Mouse (Mus musculus): ENCODE data around the gene Fam49a. TPM values are rescaled to one million over a fixed set of nuclear protein-coding genes. Genes with fewer than 3 reads are reported as not detected.

Fam49a gene
- total RNA-seq, 2 experiments from 2014 or later: 7.5 to 11.8 TPM

DNA sequence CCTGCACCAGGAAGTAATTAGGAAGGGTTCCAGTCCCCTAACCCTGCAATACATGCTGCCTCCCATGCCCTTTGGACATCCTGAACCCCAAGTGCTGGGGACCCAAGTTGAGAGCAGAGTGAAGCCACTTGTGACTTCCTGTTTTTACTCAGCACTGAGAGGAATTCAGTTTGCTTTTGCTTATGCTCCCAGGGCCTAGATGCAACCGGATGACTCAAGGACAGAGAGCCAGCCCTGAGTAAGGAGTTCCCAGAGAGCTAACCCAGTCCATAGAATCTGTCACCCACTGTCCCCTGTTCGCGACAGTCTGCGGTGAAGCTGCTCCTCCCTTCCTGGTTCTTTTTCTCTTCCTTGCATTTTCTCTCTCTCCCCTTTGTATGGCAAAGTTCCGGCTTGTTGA is 2.2 kb downstream of the Fam49a start:
- ATAC-seq (replicated peaks; ENCODE audit: poor library complexity): peak; percentile 65

DNA sequence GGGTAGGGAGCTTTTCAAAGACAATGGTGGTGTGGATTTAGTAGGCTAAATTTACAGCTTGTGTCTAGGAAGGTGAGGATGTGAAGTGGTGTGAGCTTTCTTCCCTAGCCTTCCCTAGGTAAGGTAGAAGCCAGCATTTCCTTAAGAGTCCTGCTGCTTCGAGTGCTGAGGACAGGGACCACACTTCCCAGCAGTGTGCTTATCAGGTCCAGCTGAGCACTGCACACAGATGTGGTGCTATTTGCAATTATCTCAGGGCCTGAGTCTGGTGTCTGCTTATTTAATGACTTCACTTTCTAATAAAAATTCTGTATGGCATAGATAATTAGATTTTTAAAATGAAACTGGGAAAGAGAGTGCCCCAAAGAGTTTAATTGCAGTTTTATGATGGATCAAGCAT is 4.6 kb downstream of the Fam49a start:
- no peak for ATAC-seq (replicated peaks; ENCODE audit: poor library complexity)

DNA sequence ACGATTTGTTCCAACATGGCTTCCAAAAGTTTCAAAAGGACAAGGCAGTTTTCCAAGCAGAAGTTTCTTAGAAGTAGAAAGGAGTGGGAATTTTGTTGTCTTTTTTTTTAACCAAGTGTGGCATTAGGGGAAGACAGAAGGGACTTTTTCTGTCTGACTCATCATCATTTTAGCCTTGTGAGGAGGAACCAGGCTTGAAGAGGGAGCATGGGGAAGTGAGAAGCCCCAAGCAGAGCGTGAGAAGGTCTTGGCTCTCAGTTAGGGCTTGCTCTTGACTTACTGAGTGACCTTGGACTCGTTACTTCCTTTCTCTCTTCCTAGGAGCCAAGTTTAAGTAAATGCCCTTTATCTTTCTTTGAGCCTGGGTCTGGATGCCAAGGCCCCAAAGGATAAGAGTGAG is 8.6 kb downstream of the Fam49a start:
- peak; percentile 86 for ATAC-seq (replicated peaks; ENCODE audit: poor library complexity)

DNA sequence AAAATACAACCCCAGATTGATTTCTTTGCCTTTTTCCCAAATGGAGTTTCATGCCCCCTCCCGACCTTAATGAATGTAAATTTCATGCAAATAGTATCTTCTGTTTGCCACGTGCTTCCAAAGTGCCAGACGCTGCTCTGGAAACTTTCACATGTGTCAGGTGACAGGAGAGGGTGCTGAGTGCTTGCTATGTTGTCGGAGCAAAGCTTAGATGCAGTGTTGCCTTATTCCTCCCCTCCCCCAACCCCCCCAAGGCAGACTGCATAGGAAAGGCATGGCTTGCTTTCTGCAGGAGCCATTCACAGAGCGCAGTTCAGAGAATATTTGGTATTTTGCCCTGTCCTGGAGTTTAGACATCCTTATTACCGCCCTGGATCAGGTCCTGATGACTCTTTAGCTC is 12.2 kb downstream of the Fam49a start:
- ATAC-seq (replicated peaks; ENCODE audit: poor library complexity): no peak

DNA sequence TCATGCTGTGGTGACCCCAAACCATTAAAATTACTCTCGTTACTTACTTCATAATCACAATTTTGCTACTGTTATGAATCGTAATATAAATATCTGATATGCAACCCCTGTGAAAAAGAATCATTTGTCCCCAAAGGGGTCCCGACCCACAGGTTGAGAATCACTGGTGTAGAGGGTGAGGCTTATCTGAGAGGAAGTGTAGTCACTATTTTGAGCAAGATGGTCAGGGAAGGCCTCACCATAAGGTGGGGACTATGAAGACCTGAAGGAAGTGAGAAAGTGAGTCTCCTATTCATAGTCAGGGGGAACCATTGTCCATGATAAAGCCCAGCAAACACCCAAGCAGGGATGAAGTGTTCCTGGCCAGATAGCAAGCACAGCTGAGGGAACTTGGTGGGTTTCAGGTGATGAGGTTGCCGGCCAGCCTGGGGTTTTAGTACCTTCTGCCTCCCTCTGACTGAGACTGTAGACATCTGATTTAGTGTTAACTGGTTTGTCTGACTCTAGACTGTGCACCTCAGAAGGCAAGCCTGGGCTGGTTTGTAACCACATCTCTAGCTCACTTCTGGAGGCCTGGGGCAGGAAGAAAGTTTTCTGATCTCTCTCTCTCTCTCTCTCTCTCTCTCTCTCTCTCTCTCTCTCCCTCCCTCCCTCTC is 13.3 kb downstream of the Fam49a start:
- no peak for ATAC-seq (replicated peaks; ENCODE audit: poor library complexity)

DNA sequence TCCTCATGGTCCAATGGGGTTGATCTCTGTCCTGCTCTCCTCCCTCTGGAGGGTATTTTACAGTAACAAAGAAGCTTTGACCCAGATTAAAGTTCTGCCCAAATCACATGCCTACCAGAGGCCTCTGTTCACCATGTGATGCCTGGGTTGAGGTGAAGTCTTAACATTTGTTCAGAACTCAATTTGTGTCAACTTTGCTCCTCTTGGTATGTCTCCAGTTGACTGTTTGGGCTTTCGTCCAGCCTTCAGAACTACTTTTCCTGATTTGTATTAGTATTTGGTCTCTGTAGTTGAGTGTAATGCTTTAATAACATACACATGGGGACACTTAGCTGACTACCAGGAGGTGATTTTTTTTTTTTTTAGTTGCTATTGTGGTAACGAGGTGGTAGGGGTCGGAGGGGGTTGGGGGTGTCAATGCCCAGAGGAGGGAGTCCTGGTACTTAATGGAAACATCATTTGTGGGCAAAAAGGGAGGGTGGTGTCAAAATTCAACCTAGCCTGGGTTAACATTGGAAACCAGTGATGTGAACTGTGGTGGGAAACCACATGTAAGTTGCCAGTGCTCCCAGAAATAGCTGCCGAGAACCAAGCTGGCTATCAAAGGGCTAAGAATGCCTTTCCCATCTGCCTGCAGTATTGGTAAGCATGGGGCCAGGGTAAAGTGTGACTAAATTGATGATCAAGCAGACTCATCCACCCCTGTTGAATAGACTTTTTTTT is 16.0 kb downstream of the Fam49a start:
- no peak for ATAC-seq (replicated peaks; ENCODE audit: poor library complexity)

DNA sequence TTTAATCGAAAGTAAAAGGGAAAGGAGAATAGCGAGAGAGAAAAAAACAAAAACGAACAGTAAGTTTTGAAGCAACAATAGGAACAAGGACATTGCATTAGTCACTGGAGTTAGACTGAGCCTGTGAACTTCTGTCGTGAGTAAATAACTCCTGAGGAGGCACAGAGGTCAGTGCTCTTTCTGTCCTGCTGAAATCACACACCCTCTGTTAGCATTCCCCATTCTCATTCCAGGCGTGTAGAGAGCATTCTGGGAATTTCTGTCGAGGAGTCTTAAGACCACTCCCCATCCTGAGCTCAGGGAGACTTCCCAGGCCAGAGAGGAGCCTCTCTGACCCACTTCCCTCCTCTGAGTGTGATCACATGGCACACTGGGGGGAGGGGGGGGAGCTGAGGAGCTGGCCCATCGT is 16.5 kb downstream of the Fam49a start:
- ATAC-seq (replicated peaks; ENCODE audit: poor library complexity): peak; percentile 33

DNA sequence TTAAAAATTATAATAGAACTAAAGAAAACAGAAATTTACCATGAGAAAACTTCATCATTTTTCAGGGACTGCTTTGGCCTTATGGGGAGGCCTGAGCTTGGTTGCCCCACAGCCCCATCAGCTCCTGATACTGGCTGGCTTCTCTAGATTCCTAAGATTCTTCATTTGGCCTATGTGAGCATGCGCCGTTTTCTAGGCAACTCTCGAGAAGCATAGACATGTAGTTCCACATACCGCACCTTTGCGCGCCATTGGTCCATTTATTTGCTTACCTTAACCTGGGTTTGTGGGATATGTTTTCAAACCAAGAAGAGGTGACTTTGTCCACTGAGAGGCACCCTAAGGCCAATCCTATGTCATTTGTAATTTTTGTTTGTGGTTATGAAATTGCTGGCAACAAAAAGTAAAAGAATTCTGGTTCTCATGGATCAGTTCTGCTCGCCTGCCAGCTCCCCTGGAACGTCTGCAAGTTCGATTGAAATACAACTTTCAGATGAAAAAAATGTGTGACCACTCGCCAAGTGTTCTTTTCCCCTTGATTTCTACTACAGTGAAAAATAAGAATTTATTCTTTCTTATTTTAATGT is 21.9 kb downstream of the Fam49a start:
- ATAC-seq (replicated peaks; ENCODE audit: poor library complexity): no peak

DNA sequence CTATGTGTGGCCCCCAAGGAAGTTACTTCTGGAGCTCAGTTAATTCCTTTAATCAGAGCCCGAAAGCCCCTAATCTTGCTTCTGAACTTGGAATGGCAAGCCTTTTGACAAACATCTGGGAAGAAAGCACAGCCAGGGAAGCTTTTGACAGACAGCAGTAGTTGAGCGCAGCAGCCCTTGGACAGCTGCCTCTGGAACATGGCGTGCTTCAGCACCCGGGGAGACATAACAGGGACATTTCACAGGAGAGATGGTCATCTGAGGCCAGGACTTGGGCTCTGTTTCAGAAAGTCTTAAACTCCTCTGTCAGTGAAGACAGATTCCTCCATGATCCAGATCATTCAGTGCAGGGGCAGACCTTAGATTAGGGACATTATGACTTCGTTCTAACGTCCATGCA is 22.6 kb downstream of the Fam49a start:
- ATAC-seq (replicated peaks; ENCODE audit: poor library complexity): no peak

DNA sequence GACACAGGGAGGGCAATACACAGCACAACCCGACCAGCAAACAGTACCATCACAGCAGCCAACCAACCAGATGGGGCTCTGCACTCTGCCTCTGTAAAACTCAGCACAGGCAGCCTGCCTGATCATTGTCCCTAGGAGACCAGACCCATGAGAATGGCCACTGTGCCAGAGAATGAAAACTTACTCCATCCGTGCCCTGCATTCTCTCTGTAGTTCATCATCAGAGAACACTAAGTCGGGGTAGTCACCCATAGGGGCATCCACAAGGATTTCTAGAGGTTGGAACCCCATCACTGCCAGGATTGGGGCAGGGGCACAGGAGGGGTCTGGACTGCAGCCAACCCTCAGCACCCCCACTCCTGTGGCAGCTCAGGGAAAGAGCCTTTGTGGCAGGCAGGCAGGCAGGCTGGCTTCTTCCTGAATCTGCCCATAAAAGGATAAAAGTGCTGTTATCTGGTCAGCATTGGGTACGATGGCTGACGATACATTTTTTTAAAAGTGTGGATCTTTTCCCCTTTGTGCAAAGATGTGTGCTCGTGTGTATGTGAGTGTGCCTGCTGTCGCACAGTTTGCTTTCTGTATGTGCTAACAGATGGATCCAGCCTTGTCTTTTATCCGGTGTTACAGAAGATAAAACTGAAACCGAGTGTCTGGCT is 25.3 kb downstream of the Fam49a start:
- ATAC-seq (replicated peaks; ENCODE audit: poor library complexity): peak; percentile 68

DNA sequence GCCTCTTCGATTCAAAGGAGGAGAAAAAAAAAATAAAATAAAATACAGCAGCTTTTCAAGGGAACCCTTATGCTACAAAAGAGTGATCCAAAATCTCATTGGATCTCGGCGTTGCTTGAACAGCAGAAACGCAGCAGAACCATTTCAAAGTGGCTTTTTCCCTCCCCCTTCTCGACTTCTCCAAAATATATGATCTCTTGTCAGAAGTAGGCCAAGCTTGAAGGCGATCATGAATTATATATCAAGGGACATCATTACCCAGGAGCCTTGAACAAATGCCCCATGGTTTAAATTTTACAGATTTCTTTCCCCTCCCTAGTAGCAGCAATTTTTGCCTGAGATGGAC is 25.8 kb downstream of the Fam49a start:
- ATAC-seq (replicated peaks; ENCODE audit: poor library complexity): peak; percentile 16

DNA sequence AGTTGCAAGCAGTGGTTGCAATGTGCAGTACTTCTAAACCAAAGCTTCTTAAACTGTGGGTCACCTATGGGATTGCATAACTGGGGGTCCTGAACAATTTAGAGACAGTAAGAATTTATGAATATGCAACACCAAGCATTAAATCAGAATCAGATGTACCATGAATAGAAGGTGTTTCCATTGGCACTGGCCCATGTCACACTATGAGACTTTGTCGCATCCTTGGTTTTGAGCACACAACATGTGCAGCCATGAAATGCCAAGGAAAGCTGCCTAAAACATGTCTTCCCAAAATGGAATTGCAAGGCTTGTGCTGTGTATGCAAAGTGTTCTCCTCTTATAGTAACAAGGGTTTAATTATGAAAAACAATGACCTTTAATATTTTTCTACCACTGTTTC is 26.6 kb downstream of the Fam49a start:
- no peak for ATAC-seq (replicated peaks; ENCODE audit: poor library complexity)

DNA sequence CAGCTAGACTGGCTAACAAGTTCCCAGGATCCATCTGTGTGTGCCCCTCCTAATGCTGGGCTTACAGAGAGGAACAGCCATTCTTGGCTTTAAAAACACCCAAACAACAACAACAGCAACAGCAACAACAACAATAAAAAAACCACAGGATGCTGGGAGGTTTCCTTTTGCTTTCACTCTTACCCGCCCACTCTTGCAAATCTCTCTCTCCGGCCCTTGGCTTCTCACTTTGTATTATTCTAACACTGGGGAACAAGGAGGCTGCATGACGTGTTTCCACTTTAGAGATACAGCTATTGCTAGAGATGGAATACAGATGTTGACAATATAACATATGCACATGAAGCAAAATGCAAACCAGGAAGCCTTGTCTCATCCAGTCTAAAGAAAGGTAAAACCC is 27.7 kb downstream of the Fam49a start:
- ATAC-seq (replicated peaks; ENCODE audit: poor library complexity): no peak

DNA sequence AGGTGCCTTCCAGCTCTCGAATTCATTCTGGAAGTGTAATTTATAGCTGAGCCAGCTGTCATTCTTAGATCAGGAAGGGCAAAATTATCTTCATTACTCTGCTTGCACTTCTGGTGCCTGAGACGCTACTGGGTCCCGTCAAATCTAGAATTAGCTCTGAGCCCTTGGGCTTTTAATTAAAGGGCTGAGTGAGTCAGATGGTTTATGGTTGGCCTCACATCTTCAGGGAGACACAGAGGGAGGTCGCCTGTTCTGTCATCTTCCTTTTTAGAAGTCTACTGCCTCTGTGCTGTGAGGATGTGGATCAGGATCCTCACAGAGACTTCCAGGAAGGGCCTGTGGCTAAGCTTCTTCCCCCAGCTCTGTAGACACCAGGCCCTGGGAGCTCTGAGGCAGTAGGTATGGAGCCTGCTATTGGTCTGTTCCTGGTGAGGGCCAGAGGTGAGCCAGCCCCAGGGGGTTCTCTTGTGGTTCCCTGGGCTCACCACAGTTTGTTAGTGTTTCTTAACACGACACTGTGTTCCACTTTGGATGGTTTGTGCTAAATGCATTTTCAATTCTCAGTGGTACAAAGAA is 30.2 kb downstream of the Fam49a start:
- ATAC-seq (replicated peaks; ENCODE audit: poor library complexity): peak; percentile 12; the same call in 1 of the 2 replicates

DNA sequence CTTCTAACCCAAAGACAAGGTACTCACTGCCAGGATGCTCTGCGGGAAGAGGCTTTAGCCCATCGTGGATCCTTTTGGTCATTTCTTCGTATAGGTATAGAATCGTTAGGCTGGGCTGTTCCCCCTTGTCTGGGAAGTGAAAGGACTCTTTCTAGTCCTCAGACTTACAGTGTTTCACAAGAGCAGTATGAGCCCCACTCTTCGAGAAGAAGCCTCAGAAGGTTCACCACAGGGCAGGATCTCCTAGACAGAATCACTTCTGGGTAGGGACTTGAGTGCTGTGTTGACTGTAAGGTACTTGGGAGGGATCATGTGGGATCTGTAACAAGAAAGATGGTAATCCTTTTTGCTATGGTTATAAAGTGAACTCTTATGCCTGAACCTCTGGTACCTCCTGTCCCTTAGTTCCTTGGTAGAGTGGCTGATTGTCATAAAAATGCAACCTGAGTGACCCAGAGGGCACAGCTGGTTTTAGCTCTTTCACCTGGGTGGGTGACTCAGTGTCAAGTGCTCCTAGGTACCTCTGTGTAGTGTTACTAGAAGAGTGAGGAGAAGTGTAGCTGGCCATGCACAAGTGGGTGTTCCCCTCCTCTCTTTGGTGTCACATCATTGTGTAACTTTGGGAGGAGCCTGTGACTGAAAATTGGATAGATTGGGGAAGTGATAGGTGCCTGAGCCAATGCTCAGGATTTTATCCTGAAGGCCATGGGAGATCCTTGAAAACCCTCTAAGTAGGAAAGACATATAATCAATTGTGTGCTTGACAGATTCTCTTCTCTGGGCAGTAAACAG is 32.6 kb downstream of the Fam49a start:
- peak; percentile 85 for ATAC-seq (replicated peaks; ENCODE audit: poor library complexity)

DNA sequence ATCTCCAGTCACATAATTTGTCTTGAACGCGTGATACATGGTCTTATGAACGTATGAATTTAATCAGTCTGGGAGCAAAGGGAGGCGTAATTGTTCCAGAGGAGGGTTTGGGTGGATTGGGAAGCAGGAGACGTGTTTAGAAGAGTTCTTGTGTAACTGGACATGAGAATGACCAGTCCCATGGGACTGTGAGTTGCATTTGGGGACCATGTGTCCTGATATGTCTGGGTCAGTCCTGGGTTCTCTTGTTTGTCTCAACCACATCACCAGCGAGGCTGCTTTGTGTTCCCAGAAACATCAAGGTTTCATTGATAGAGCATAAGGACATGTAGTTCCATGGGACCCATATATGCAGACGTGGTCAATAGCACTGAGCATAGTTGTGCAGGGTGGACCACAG is 36.5 kb downstream of the Fam49a start:
- ATAC-seq (replicated peaks; ENCODE audit: poor library complexity): no peak

DNA sequence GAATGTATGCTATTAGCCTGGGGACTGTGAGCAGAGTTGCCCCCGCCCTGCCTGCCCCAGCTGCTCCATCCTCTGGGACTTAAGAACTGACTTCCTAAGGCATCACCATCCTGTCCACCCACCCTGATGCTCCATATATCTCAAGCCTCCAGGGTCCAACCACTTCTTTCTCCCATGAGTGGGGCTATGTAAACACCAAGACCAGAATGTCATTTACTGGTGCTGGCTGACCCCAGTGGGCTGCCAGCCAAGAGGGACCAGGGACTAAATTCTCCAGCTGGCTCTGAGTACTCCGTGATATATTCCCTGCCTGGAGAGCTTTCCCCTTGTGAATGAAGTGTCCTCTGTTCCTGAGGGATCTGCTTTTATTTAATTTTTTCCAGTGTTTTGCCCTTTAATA is 37.4 kb downstream of the Fam49a start:
- no peak for ATAC-seq (replicated peaks; ENCODE audit: poor library complexity)

DNA sequence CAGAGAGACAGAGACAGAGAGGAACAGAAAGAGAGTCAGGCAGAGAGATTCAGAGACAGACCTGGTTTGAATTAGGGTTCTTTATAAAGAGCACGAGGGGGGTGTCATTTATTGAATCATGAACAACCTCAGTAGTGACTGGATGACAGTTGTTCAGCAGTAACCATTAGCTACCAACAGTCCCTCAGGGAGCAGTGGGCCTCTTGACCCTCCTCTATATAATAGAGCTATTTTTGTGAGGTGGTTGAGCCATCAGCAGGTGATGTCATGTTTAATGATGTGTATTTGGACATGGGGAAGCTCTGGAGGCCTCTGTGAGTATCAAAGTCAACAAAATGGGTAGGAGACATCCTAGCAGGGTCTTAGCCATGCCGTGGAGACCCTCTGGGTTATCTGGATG is 39.2 kb downstream of the Fam49a start:
- no peak for ATAC-seq (replicated peaks; ENCODE audit: poor library complexity)

DNA sequence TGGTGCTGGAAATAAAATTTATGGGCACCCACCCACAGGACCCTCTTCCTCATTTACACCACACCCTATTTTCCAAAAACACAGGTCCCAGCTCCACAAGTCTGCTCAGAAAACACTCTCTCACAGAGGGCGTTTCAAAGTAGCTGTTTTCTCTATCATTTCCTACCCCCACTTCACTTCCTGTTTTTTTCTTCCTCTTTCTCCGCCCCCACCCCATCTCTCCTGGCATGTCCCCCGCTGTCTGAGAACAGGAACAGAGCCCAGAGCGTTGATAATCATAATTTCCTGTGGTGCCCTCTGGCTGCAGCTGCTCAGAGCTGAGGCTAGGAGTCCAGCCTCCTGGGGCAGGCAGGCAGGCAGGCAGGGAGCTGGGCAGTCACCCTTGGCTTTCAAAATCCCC is 39.9 kb downstream of the Fam49a start:
- peak; percentile 92 for ATAC-seq (replicated peaks; ENCODE audit: poor library complexity)

DNA sequence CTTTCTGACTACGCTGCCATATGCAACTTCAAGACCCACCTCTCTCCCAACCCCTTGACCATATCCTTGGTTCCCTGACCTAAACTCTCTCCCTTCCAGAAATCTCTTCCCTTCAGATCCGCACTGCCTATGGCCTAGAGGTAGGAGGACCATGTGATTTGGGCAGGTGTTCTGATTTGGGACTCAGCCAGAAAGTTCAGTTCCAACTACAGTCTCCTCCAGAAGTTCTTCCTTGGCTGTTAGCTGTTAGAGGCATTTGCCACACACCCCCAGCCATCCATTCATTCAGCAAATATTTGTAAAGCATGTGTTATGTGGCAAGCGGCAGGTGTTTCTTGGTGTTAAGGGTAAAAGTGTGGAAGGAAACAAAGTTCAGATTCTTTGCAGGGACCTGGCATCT is 44.3 kb downstream of the Fam49a start:
- ATAC-seq (replicated peaks; ENCODE audit: poor library complexity): no peak

DNA sequence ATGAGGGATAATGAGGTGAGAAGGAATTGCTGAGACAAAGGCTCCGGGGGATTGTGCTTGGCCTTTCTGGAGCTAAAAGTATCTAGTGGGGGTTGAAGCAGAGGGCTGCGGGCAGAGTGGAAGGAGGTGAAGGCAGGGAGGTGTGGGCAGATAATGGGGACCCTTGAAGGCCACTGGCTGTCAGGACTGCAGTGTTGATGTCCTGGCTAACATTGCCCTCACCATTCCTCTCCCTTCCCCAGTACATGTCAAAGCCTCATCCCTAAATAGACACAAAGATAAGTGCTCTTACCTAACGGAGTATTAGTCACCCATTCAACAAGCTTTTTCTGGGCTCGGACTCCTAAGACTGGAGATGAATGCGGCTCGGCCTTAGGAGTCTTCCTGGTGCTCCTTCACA is 44.9 kb downstream of the Fam49a start:
- no peak for ATAC-seq (replicated peaks; ENCODE audit: poor library complexity)

All from megakaryocyte progenitor cell, adult 5-6 weeks (primary cell).